Mouse (Mus musculus): ENCODE data around the gene Hsd17b6.
"Not testable (repeated sequence)": the region's sequence is repeated elsewhere in the genome, so short reads cannot be mapped to it uniquely, and the experiment has no call there.

The Hsd17b6 gene

DNA sequence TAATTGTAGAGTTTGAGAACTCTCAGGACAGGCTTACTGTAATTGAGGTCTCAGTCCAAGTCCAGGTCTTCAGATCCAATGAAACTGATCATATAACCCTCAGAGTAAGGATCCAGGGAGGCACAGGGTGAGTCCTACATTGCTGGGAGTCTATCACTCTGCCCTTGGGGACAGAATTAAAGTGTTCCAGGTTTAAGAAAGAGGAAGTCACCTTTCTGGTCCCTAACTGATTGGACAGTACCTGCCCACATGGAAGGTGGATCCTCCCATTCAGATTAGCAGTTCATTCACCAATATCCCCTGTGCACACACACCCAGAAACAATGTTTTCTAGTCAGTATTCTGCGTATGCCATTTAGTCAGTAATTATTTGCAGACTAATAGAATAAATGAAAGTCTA, at the start of gene Hsd17b6:
Hsd17b6 (minus strand) TSS at position 166 of the 400 bp plus-strand sequence.
- no peak for DNase-seq (ENCODE audit: low spot score)

- DNase-seq (ENCODE audit: low spot score) = no peak
These were observed 45.6 kb upstream of the Hsd17b6 start for GRCm38 (mm10) chr10:128053001-128053400.

DNA sequence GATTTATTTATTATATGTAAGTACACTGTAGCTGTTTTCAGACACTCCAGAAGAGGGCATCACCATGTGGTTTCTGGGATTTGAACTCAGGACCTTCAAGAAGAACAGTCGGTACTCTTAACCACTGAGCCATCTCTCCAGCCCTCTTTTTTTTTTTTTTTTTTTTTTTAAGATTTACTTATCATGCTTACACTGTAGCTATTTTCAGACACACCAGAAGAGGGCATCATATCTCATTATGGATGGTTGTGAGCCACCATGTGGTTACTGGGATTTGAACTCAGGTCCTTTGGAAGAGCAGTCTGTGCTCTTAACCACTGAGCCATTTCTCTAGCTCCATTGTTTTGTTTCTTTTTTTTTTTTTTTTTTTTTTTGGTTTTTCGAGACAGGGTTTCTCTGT, 44.7 kb upstream of the Hsd17b6 start:
- not testable (repeated sequence) for DNase-seq (ENCODE audit: low spot score)

- DNase-seq (ENCODE audit: low spot score) = no peak
These were observed 44.2 kb upstream of the Hsd17b6 start for GRCm38 (mm10) chr10:128051589-128051988.

DNA sequence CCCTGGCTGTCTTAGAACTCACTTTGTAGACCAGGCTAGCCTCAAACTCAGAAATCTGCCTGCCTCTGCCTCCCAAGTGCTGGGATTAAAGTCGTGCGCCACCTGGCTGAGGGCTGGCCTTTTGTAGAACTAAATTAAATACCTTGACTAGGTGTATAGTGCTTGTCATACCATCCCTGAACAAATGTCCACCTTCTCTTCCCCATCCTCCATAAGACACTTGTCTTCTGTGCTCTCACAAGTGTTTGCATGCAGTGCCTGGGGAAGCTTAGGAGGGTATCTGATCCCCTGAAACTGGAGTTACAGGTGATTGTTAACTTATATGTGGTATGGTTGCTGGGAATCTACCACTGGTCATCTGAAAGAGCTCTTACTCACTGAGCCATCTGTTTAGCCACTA, 42.9 kb upstream of the Hsd17b6 start:
- DNase-seq (ENCODE audit: low spot score) = no peak

DNA sequence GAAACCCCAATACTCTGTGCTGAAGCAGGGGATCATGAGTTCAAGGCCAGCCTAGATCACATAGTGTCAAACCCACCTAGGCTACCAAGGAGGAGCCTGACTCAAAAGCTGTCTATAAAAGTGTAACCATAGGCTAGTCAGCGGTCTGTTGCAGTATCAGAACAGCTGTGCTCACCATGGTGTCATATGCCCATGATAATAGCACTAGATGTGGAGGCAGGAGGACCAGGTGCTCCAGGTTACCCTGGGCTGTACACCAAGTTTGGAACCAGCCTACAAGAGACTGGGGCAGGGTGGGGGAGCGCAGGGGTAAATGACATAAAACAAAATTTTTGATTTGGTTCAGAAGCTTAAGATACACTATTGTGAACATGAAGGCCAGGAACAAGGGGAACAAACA, 42.3 kb upstream of the Hsd17b6 start:
- no peak for DNase-seq (ENCODE audit: low spot score)

GRCm38 (mm10) chr10:128048157-128048556, 40.7 kb upstream of the Hsd17b6 start:
- no peak for DNase-seq (ENCODE audit: low spot score)

- no peak for DNase-seq (ENCODE audit: low spot score)
These were observed 35.8 kb upstream of the Hsd17b6 start for GRCm38 (mm10) chr10:128043041-128043835.

DNA sequence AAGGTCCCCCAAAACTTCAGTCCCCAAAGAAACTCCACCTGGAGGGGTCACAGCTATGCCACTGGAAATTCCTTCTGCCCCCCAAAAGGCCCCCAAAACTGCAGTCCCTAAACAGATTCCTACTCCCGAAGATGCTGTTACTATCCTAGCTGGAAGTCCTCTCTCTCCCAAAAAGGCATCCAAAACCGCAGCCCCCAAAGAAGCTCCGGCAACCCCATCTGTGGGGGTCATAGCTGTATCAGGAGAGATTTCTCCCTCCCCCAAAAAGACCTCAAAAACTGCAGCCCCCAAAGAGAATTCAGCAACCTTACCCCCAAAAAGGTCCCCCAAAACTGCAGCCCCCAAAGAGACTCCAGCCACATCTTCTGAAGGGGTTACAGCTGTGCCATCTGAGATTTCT, 35.1 kb upstream of the Hsd17b6 start:
- DNase-seq (ENCODE audit: low spot score) = no peak

DNA sequence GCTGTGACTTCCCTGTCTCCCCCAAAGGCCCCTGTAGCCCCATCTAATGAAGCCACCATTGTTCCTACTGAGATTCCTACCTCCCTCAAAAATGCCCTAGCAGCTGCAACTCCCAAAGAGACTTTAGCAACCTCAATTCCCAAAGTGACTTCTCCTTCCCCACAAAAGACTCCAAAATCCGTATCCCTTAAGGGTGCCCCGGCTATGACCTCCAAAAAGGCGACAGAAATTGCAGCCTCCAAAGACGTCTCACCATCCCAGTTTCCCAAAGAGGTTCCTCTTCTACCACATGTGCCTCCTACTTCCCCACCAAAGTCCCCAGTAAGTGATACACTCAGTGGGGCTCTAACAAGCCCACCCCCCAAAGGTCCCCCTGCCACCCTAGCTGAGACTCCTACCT, 34.2 kb upstream of the Hsd17b6 start:
- no peak for DNase-seq (ENCODE audit: low spot score)

- no peak for DNase-seq (ENCODE audit: low spot score)
These were observed 32.9 kb upstream of the Hsd17b6 start for GRCm38 (mm10) chr10:128040293-128040692.

GRCm38 (mm10) chr10:128039858-128040257, 32.4 kb upstream of the Hsd17b6 start:
- DNase-seq (ENCODE audit: low spot score) = no peak

DNA sequence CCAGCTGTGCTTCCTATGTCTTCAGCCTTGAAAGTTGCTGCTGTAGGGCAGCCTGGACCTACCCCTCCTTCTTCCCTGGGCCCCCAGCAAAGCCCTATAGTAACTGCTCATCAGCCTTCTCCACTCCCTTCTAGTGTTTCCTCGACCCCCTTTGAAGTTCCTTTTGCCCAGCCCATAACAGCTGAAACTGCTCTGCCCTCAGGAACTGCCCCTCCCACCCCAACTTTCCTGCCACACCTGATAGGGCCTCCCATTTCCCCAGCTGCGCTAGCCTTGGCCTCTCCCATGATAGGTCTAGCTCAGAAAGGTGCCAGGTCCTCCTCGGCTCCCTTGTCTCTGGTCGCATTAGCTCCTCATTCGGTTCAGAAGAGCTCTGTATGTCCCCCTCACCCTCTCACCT, 31.8 kb upstream of the Hsd17b6 start:
- no peak for DNase-seq (ENCODE audit: low spot score)

DNA sequence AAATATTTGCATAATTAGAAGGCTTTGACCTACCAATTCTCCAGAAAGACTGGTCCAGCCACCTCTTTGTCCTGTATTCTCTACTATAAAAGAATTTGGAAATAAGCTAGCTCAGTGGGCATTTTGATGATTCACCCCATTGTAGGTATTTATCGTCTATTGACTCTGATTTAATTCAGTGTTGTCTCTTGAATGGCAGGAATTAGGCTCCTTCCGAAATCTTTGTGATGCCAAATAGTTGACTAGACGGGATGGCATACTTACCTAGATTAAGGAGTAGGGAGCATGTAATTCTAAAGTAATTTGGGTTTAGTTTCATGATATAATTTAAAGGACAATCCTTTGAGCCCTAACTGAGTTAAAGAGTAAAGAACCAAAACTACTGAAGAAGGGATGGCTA, 30.5 kb upstream of the Hsd17b6 start:
- DNase-seq (ENCODE audit: low spot score) = no peak

GRCm38 (mm10) chr10:128036746-128037425, 29.5 kb upstream of the Hsd17b6 start:
- no peak for DNase-seq (ENCODE audit: low spot score)

DNA sequence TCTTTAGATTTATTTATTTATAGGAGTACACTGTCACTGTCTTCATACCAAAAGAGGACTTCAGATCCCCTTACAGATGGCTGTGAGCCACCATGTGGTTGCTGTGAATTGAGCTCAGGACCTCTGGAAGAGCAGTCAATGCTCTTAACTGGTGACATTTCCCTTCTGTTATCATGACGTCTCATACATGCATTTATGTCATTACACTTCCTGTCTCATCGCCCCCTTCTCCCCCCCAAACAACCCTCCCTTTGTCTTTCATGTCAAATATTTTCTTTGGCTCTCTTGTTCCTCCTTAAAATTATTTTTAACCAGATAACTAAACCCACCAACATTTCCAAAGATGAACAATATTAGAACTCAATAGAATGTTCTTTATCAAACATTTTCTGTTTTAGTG, 23.4 kb upstream of the Hsd17b6 start:
- DNase-seq (ENCODE audit: low spot score) = no peak

- DNase-seq (ENCODE audit: low spot score) = no peak
These were observed 22.5 kb upstream of the Hsd17b6 start for GRCm38 (mm10) chr10:128029931-128030330.

- DNase-seq (ENCODE audit: low spot score) = no peak
These were observed 16.1 kb upstream of the Hsd17b6 start for GRCm38 (mm10) chr10:128023496-128023895.

- DNase-seq (ENCODE audit: low spot score) = no peak
These were observed 14.8 kb upstream of the Hsd17b6 start for GRCm38 (mm10) chr10:128022196-128022595.

DNA sequence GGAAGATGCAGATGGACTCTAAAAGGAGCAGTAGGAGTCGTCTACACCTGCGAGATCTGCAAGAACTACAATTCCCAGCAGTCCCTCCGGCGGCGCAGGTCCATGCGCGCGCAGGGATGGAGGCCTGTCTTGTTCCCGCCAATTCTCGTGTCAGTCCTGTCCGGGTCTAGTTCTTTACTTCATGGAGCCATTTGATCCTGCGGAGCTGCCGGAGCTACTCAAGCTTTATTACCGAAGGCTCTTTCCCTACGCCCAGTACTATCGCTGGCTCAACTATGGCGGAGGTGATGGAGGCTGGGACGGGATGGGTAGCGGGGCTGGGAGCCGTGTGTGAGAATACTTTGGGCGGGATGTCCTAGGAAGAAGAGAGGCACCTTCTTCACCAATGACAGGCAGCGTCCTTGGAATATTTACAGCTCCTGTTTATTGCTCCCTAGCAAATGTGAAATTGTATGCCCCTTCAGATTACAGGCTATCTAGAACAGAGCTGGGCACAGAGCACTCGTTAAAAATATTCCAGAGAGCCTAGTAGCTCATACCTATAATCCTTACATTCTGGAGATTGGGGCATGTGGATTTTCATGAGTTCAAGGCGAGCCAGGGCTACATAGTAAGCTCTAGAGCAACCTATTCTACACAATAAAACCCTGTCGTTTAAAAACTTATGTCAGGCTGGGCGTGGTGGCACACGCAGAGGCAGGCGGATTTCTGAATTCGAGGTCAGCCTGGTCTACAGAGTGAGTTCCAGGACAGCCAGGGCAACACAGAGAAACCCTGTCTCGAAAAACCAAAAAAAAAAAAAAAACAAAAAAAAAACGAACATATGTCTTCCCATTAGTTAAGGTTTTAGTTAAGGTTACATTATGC, 7.9 kb upstream of the Hsd17b6 start, which contains the start of gene Prim1:
Prim1 (plus strand) TSS at position 101 of the 867 bp plus-strand sequence.
- peak; percentile 25 for DNase-seq (ENCODE audit: low spot score)

- no peak for DNase-seq (ENCODE audit: low spot score)
These were observed 2.3 kb upstream of the Hsd17b6 start for GRCm38 (mm10) chr10:128009735-128010134.

GRCm38 (mm10) chr10:128008207-128008889, 937 bp upstream of the Hsd17b6 start:
- DNase-seq (ENCODE audit: low spot score) = no peak
